Mouse (Mus musculus): ENCODE measurements around the gene Spink8.
"Not testable (repeated sequence)": the region's sequence is repeated elsewhere in the genome, so short reads cannot be mapped to it uniquely, and the experiment has no call there.

DNA sequence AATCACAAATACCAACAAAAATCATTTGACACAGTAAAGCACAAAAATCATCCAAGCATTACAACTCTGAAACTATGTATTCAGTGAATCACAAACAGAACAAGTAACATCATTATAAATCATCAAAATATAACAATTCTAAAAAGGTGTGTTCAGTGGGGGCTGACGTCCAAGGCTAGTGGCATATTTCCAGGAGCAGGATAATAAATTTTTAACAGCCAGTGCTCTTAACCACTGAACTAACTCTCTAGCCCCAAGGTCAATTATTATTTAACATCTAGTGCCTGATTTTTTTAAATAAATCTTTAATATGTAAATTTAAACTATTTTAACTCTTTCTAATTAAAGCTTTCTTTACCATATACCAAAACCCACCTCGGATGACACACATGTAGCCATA is 6.5 kb upstream of the Spink8 start:
- TF ChIP-seq TAL1 (conservative IDR thresholded peaks at IDR 0.05; ENCODE audit: low read depth, low read length); CTCF (IDR thresholded peaks at IDR 0.05; ENCODE audit: low read depth, low read length); GATA1 (IDR thresholded peaks at IDR 0.05; ENCODE audit: borderline replicate concordance, low read length): not testable (repeated sequence)

Data from G1E (cell line).